Mouse (Mus musculus) heart, postnatal 0 days (tissue): ENCODE measurements around the gene Neurl1a. TPM values are rescaled to one million over a fixed set of nuclear protein-coding genes. Genes with fewer than 3 reads are reported as not detected.

Source experiments
- ATAC-seq: fragments of 200-750 bp; cut with Nextera tagmentation; 2 replicates; pipeline ENCODE4 v1.8.0; 2017; ENCODE audit warnings: low read depth, moderate number of reproducible peaks, moderate library complexity; ENCODE audit not compliant: insufficient read depth
- DNase-seq: peaks from one replicate; pipeline ENCODE4 v3.0.0-alpha.2; 2016; ENCODE audit warnings: low spot score
- H3K27ac ChIP-seq: fragments of 300-500 bp; sonication (generic); 2 replicates; pipeline ENCODE4 v1.5.1; 2014; ENCODE audit warnings: low read depth, mild to moderate bottlenecking
- H3K27me3 ChIP-seq: fragments of 300-500 bp; sonication (generic); 2 replicates; pipeline ENCODE4 v1.6.1; 2014; ENCODE audit warnings: low read length, mixed read lengths; ENCODE audit not compliant: control insufficient read depth, insufficient read depth
- H3K36me3 ChIP-seq: fragments of 300-500 bp; sonication (generic); replicated peaks from 2 replicates; pipeline ENCODE4 v1.6.1; 2014; ENCODE audit warnings: low read length, mixed read lengths; ENCODE audit not compliant: control insufficient read depth, insufficient read depth
- H3K4me1 ChIP-seq: fragments of 300-500 bp; sonication (generic); 2 replicates; pipeline ENCODE4 v1.6.1; 2014; ENCODE audit warnings: antibody characterized with exemption; ENCODE audit not compliant: control insufficient read depth, insufficient read depth
- H3K4me2 ChIP-seq: fragments of 300-500 bp; sonication (generic); 2 replicates; pipeline ENCODE4 v1.6.1; 2014; ENCODE audit warnings: low read depth, mild to moderate bottlenecking, low read length, moderate library complexity
- H3K4me3 ChIP-seq: fragments of 300-500 bp; sonication (generic); 2 replicates; pipeline ENCODE4 v1.5.1; 2014; ENCODE audit warnings: low read depth, low read length
- H3K9ac ChIP-seq: fragments of 300-500 bp; sonication (generic); replicated peaks from 2 replicates; pipeline ENCODE4 v1.6.1; 2014; ENCODE audit warnings: low read depth, low read length, mixed read lengths
- H3K9me3 ChIP-seq: fragments of 300-500 bp; sonication (generic); replicated peaks from 2 replicates; pipeline ENCODE4 v1.6.1; 2016; ENCODE audit warnings: low read length; ENCODE audit not compliant: control insufficient read depth
- CTCF ChIP-seq: IDR thresholded peaks from 2 replicates; pipeline ENCODE4 v1.5.1; 2016; ENCODE audit warnings: antibody characterized with exemption, control low read depth, low read depth
- EP300 ChIP-seq: IDR thresholded peaks from 2 replicates; pipeline ENCODE4 v1.6.1; 2016; ENCODE audit warnings: antibody characterized with exemption, low read depth
- WGBS: fragments of 180-500 bp; shearing (Covaris S2); extraction: QIAGEN DNeasy Blood & Tissue Kit; methylation state at CpG from one replicate; pipeline ENCODE4 v1.1.7; 2014; 5-methylcytosine and 5-hydroxymethylcytosine counted together
- polyA plus RNA-seq: library from polyadenylated mRNA; unstranded; fragments of >200 nt; fragmentation: Nextera tagmentation; extraction: Ambion mirVana; gene quantifications from 2 replicates; pipeline ENCODE4 v1.2.1, GENCODE M21; 2015
- total RNA-seq: library from RNA; depleted of rRNA; stranded (reverse); fragments of >200 nt; gene quantifications from 2 replicates; pipeline ENCODE4 v1.2.3, GENCODE M21; 2014; ENCODE audit warnings: low replicate concordance

Neurl1a gene
- total and polyA plus RNA-seq, 2 experiments from 2014 or later: 0.27 to 1.8 TPM

DNA sequence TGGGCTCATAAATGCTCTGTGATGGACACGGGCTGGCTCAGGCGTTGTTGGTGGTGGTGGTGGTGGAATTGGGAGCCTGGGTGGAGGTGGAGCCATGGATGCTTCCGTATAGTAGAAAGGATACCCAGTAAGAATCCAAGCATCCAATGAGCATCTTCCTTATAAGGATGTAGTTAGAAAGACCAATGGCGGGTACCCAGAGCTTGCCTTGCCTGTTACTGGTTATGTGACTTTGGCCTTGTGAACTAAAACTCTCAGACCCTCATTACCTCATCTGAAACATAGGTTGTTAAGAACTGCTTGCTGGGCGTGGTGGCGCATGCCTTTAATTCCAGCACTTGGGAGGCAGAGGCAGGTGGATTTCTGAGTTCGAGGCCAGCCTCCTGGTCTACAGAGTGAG lies 24.9 kb upstream of the Neurl1a start:
- H3K36me3 ChIP-seq: no peaks in the 10 kb centered on the region
- no peaks in the 10 kb centered on the region for H3K9me3 ChIP-seq
- 86% methylated on average over 7 of the region's 7 CpGs for WGBS
- ATAC-seq: no peak
- peaks cover 13% of the 10 kb centered on the region; the same call in 1 of the 2 replicates for H3K4me1 ChIP-seq
- 0 out of 2 replicates have a peak, but pooled peaks cover 6% of the 10 kb centered on the region for H3K27me3 ChIP-seq
- no peak overlapping the region for H3K9ac ChIP-seq
- TF ChIP-seq CTCF (no peak), EP300 (no peak)
- H3K27ac ChIP-seq: no peak overlapping the region
- no peak overlapping the region for H3K4me3 ChIP-seq
- no peak overlapping the region for H3K4me2 ChIP-seq
- DNase-seq: no peak

DNA sequence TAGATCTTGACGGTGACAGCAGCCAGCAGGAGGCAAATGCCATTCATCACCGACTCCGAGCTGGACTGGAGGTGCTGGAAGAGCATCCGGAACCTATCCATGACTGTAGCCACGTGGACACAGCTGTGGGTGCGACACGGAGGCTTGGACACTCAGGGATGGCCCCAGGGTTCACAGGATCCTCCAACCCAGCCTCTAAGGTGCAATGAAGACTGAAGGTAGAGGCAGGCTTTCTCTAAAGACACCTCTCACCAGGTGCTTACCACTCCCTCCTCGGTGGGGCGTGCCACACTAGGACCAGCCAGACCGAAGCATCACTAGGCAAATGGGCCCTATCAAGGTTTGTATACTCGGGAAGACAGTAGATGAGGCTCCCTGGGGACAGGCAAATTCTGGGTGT lies 21.0 kb upstream of the Neurl1a start, which contains the start of gene Calhm3:
Gene Calhm3 (minus strand): TSS at position 101 of the 400 bp plus-strand sequence.
- no peaks in the 10 kb centered on the region for H3K27me3 ChIP-seq
- no peak for ATAC-seq
- 67% methylated on average over 11 of the region's 11 CpGs for WGBS
- DNase-seq: no peak
- H3K9ac ChIP-seq: no peak within 1 kb of the TSS
- H3K4me3 ChIP-seq: no peak within 1 kb of the TSS
- H3K27ac ChIP-seq: no peak within 1 kb of the TSS
- H3K9me3 ChIP-seq: no peaks in the 10 kb centered on the region
- no peaks in the 10 kb centered on the region for H3K36me3 ChIP-seq
- no peaks in the 10 kb centered on the region for H3K4me1 ChIP-seq
- no peak within 1 kb of the TSS for H3K4me2 ChIP-seq
- TF ChIP-seq CTCF (no peak), EP300 (no peak)

DNA sequence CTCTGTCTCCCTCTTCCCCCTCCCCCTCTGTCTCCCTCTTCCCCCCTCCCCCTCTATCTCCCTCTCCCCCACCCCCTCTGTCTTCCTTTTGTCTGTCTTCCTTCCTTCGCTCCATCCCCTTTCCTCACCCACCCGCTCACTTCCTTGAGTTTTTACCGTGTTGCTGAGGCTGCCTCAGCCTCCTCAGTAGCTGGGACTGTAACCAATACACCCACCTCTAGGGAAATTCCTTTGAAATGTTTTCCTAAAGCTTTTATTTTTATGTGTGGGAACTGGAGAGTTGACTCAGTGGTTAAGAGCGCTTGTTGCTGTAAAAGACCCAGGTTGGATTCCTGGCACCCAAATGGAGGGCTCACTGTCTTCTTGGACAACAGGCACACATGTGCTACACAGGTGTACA lies 17.0 kb upstream of the Neurl1a start:
- TF ChIP-seq EP300 (no peak), CTCF (no peak)

DNA sequence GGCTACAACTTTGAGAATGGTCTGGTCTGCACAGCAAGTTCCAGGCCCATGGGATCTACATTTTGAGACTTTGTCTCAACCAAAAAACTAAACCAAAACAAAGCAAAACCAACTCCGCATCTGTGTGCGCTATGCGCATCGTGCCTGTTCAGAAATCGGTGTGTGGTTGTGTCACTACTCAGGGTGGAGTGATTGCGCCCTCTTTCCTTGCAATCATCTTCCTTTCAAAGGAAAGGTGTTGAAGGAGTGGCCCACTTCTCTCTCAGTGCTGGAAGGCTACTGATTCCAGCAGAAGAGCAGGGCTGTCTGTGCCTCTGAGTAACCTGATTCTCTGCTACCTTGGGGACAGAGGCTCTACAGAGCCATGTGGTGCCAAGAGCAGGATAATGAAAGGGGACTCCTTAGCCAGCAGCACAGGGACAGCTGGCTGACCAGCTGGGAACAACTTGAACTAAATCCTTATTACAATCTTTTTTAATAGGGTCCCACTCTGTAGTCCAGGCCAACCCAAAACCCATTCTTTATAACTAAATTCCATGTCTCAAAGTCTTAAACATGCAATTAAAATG lies 15.4 kb upstream of the Neurl1a start:
- H3K27me3 ChIP-seq: no peaks in the 10 kb centered on the region
- no peak overlapping the region for H3K9ac ChIP-seq
- ATAC-seq (no peak), DNase-seq (no peak)
- WGBS: 87% methylated on average over 6 of the region's 6 CpGs
- no peak overlapping the region for H3K27ac ChIP-seq
- H3K4me1 ChIP-seq: no peaks in the 10 kb centered on the region
- H3K36me3 ChIP-seq: no peaks in the 10 kb centered on the region
- H3K4me3 ChIP-seq: no peak overlapping the region
- no peak overlapping the region for H3K4me2 ChIP-seq
- no peak for TF ChIP-seq CTCF
- no peak for TF ChIP-seq EP300
- no peaks in the 10 kb centered on the region for H3K9me3 ChIP-seq

More for the DNA sequence above, 17.0 kb upstream of the Neurl1a start:
- ATAC-seq (no peak), DNase-seq (no peak)
- H3K27ac ChIP-seq: no peak overlapping the region
- no peaks in the 10 kb centered on the region for H3K36me3 ChIP-seq
- no peaks in the 10 kb centered on the region for H3K4me1 ChIP-seq
- no peak overlapping the region for H3K9ac ChIP-seq
- H3K27me3 ChIP-seq: no peaks in the 10 kb centered on the region
- H3K4me2 ChIP-seq: no peak overlapping the region
- H3K9me3 ChIP-seq: no peaks in the 10 kb centered on the region
- 59% methylated on average over 4 of the region's 4 CpGs for WGBS
- H3K4me3 ChIP-seq: no peak overlapping the region

DNA sequence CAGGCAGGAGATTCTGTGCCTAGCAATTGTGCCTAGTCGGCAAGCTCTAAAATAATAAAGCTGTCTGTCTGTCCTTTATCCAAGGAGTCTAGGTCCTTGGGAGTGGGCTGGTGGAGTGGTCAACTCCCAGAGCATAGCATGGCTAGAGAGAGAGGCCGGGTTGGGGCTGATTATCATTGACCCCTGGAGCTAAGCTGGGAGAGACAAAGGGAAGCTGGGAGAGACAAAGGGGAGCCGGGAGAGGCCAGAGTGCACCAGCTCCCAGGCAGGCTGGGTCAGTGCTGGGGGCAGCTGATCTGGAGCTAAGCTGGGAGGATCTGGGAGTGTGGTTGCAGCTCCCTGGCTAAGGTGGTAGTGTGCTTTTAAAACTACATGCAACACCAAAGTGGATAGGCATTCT lies 11.9 kb upstream of the Neurl1a start:
- no peak for TF ChIP-seq CTCF
- TF ChIP-seq EP300: no peak

More for the DNA sequence above, 11.9 kb upstream of the Neurl1a start:
- no peak overlapping the region for H3K4me3 ChIP-seq
- no peaks in the 10 kb centered on the region for H3K4me1 ChIP-seq
- no peak overlapping the region for H3K27ac ChIP-seq
- H3K36me3 ChIP-seq: no peaks in the 10 kb centered on the region
- no peaks in the 10 kb centered on the region for H3K27me3 ChIP-seq
- 24% methylated on average over 3 of the region's 3 CpGs for WGBS
- no peaks in the 10 kb centered on the region for H3K9me3 ChIP-seq
- H3K9ac ChIP-seq: no peak overlapping the region
- no peak for ATAC-seq
- H3K4me2 ChIP-seq: no peak overlapping the region
- DNase-seq: no peak
